Mouse (Mus musculus) heart, adult 9 months (tissue): Measurements from ENCODE around the gene Gpr156.

Source experiments
- DNase-seq, 2 experiments: peaks; one replicate each; pipeline ENCODE4 v3.0.0; 2022; ENCODE audit warnings: low spot score in 2 of 2

Gene Gpr156

GRCm38 (mm10) chr16:37916138-37916817, at the start of gene Gpr156:
Gene Gpr156, plus strand, starts transcription at chr16:37916496.
- DNase-seq: peak; percentile 3 to 10

- peak; percentile 88 to 91 for DNase-seq
Measured at GRCm38 (mm10) chr16:37867791-37868505, 48.3 kb upstream of the Gpr156 start, which contains the start of gene Lrrc58. Gene Lrrc58, plus strand, starts transcription at chr16:37868389.

GRCm38 (mm10) chr16:37868506-37869469, 47.5 kb upstream of the Gpr156 start:
- peak; percentile 29 to 32 for DNase-seq

- peak in 1 of 2 experiments; percentile 50 for DNase-seq
Measured at GRCm38 (mm10) chr16:37869470-37870231, 46.6 kb upstream of the Gpr156 start.

- DNase-seq: peak; percentile 61 to 62
Measured at GRCm38 (mm10) chr16:37871112-37871715, 45.1 kb upstream of the Gpr156 start.

- no peak for DNase-seq
Measured at GRCm38 (mm10) chr16:37874501-37875235, 41.6 kb upstream of the Gpr156 start.

GRCm38 (mm10) chr16:37877406-37877805, 38.9 kb upstream of the Gpr156 start:
- DNase-seq: no peak

- DNase-seq: no peak
Measured at GRCm38 (mm10) chr16:37878951-37879505, 37.3 kb upstream of the Gpr156 start.

- DNase-seq: no peak
Measured at GRCm38 (mm10) chr16:37879750-37880419, 36.4 kb upstream of the Gpr156 start.

- DNase-seq: no peak
Measured at GRCm38 (mm10) chr16:37881168-37881567, 35.1 kb upstream of the Gpr156 start.

GRCm38 (mm10) chr16:37888986-37889385, 27.3 kb upstream of the Gpr156 start:
- DNase-seq: no peak

- no peak for DNase-seq
Measured at GRCm38 (mm10) chr16:37892667-37893066, 23.6 kb upstream of the Gpr156 start.

GRCm38 (mm10) chr16:37893381-37893780, 22.9 kb upstream of the Gpr156 start:
- DNase-seq: no peak

GRCm38 (mm10) chr16:37893942-37894341, 22.4 kb upstream of the Gpr156 start:
- peak; percentile 20 to 40 for DNase-seq

GRCm38 (mm10) chr16:37898790-37899189, 17.5 kb upstream of the Gpr156 start:
- DNase-seq: no peak

GRCm38 (mm10) chr16:37899357-37899756, 16.9 kb upstream of the Gpr156 start:
- DNase-seq: no peak

- no peak for DNase-seq
Measured at GRCm38 (mm10) chr16:37901318-37901717, 15.0 kb upstream of the Gpr156 start.

- no peak for DNase-seq
Measured at GRCm38 (mm10) chr16:37906456-37906855, 9.8 kb upstream of the Gpr156 start.

GRCm38 (mm10) chr16:37911086-37911485, 5.2 kb upstream of the Gpr156 start:
- DNase-seq: no peak
